Mouse (Mus musculus) embryonic facial prominence, embryonic 11.5 days (tissue): ENCODE measurements around the gene Coro2a. TPM values are rescaled to one million over a fixed set of nuclear protein-coding genes. Genes with fewer than 3 reads are reported as not detected.

Experiments used
- ATAC-seq: fragments of 200-750 bp; cut with Nextera tagmentation; replicated peaks from 2 replicates; pipeline ENCODE4 v1.8.0; 2017; ENCODE audit warnings: low read depth; ENCODE audit not compliant: insufficient number of reproducible peaks, low FRiP score, low TSS enrichment
- DNase-seq: peaks from one replicate; pipeline ENCODE4 v3.0.0-alpha.2; 2015; ENCODE audit warnings: low spot score
- H3K27ac ChIP-seq: fragments of 300-500 bp; sonication (generic); replicated peaks from 2 replicates; pipeline ENCODE4 v1.5.1; 2014; ENCODE audit warnings: mild to moderate bottlenecking, low read depth, low read length, control low read depth
- H3K27me3 ChIP-seq: fragments of 300-500 bp; sonication (generic); 2 replicates; pipeline ENCODE4 v1.6.1; 2014; ENCODE audit warnings: mild to moderate bottlenecking, low read length, moderate library complexity, mixed read lengths; ENCODE audit not compliant: control insufficient read depth, insufficient read depth
- H3K36me3 ChIP-seq: fragments of 300-500 bp; sonication (generic); replicated peaks from 2 replicates; pipeline ENCODE4 v1.6.1; 2014; ENCODE audit warnings: low read depth, mild to moderate bottlenecking, low read length, moderate library complexity, mixed read lengths; ENCODE audit not compliant: control insufficient read depth, insufficient read depth
- H3K4me1 ChIP-seq: fragments of 300-500 bp; sonication (generic); 2 replicates; pipeline ENCODE4 v1.6.1; 2014; ENCODE audit warnings: low read length, mixed read lengths; ENCODE audit not compliant: control insufficient read depth, insufficient read depth
- H3K4me2 ChIP-seq: fragments of 300-500 bp; sonication (generic); 2 replicates; pipeline ENCODE4 v1.6.1; 2014; ENCODE audit warnings: low read depth, mild to moderate bottlenecking, control low read depth, low read length, moderate library complexity
- H3K4me3 ChIP-seq: fragments of 300-500 bp; sonication (generic); 2 replicates; pipeline ENCODE4 v1.5.1; 2014; ENCODE audit warnings: low read depth, low read length, control low read depth
- H3K9ac ChIP-seq: fragments of 300-500 bp; sonication (generic); replicated peaks from 2 replicates; pipeline ENCODE4 v1.6.1; 2014; ENCODE audit warnings: mild to moderate bottlenecking, control low read depth, low read length
- H3K9me3 ChIP-seq: fragments of 300-500 bp; sonication (generic); replicated peaks from 2 replicates; pipeline ENCODE4 v1.6.1; 2016; ENCODE audit warnings: mild to moderate bottlenecking, low read length, inconsistent platforms, mixed read lengths; ENCODE audit not compliant: control insufficient read depth
- WGBS: fragments of 180-500 bp; shearing (Covaris S2); extraction: QIAGEN DNeasy Blood & Tissue Kit; methylation state at CpG from one replicate; pipeline ENCODE4 v1.1.7; 2014; 5-methylcytosine and 5-hydroxymethylcytosine counted together
- polyA plus RNA-seq: library from polyadenylated mRNA; unstranded; fragments of >200 nt; fragmentation: Nextera tagmentation; extraction: Ambion mirVana; gene quantifications from 2 replicates; pipeline ENCODE4 v1.2.1, GENCODE M21; 2014

The Coro2a gene
- polyA plus RNA-seq, 1 experiment from 2014 or later, result 6.0 TPM

- ATAC-seq, result no peak
- Histone ChIP-seq H3K27me3 (no peaks in the 10 kb centered on the region), H3K36me3 (no peaks in the 10 kb centered on the region), H3K27ac (no peak overlapping the region), H3K9me3 (no peaks in the 10 kb centered on the region), H3K4me3 (no peak overlapping the region), H3K4me2 (no peak overlapping the region), H3K4me1 (no peaks in the 10 kb centered on the region; the same call in 1 of the 2 replicates), H3K9ac (no peak overlapping the region)
- DNase-seq, result no peak
- WGBS, result 88% methylated on average over 10 of the region's 10 CpGs
These were observed 23.1 kb upstream of the Coro2a start for GRCm38 (mm10) chr4:46625101-46625500.

- Histone ChIP-seq H3K27me3 (0 out of 2 replicates have a peak, but pooled peaks cover 2% of the 10 kb centered on the region), H3K36me3 (no peaks in the 10 kb centered on the region), H3K9ac (no peak overlapping the region), H3K9me3 (no peaks in the 10 kb centered on the region), H3K4me1 (no peaks in the 10 kb centered on the region; the same call in 1 of the 2 replicates), H3K4me2 (no peak overlapping the region), H3K27ac (no peak overlapping the region), H3K4me3 (no peak overlapping the region)
- ATAC-seq (no peak), DNase-seq (no peak)
- 83% methylated on average over 5 of the region's 5 CpGs for WGBS
These were observed 21.0 kb upstream of the Coro2a start for GRCm38 (mm10) chr4:46623007-46623406.

- Histone ChIP-seq H3K27me3 (0 out of 2 replicates have a peak, but pooled peaks cover 2% of the 10 kb centered on the region), H3K4me2 (no peak overlapping the region)
- ATAC-seq, result no peak
These were observed 18.9 kb upstream of the Coro2a start for GRCm38 (mm10) chr4:46620946-46621345.

GRCm38 (mm10) chr4:46620330-46620729, 18.3 kb upstream of the Coro2a start:
- no peak overlapping the region for H3K27ac ChIP-seq

More at GRCm38 (mm10) chr4:46620946-46621345, 18.9 kb upstream of the Coro2a start:
- Histone ChIP-seq H3K9ac (no peak overlapping the region), H3K27ac (no peak overlapping the region), H3K4me1 (no peaks in the 10 kb centered on the region), H3K36me3 (no peaks in the 10 kb centered on the region), H3K4me3 (no peak overlapping the region), H3K9me3 (no peaks in the 10 kb centered on the region)
- WGBS, result 75% methylated on average over 8 of the region's 8 CpGs
- DNase-seq, result no peak

GRCm38 (mm10) chr4:46618196-46618817, 16.3 kb upstream of the Coro2a start:
- ATAC-seq, result no peak
- no peak overlapping the region for H3K4me3 ChIP-seq

More at GRCm38 (mm10) chr4:46620330-46620729, 18.3 kb upstream of the Coro2a start:
- H3K4me3 ChIP-seq, result no peak overlapping the region
- WGBS, result 5% methylated on average over 23 of the region's 23 CpGs
- H3K4me1 ChIP-seq, result no peaks in the 10 kb centered on the region
- no peaks in the 10 kb centered on the region for H3K36me3 ChIP-seq
- H3K9me3 ChIP-seq, result no peaks in the 10 kb centered on the region
- ATAC-seq, result no peak
- H3K9ac ChIP-seq, result no peak overlapping the region
- DNase-seq, result peak; percentile 45
- H3K27me3 ChIP-seq, result 0 out of 2 replicates have a peak, but pooled peaks cover 2% of the 10 kb centered on the region
- peak overlapping the region; percentile 16; the same call in 1 of the 2 replicates for H3K4me2 ChIP-seq

GRCm38 (mm10) chr4:46617408-46617807, 15.4 kb upstream of the Coro2a start:
- ATAC-seq (no peak), DNase-seq (no peak)
- no peaks in the 10 kb centered on the region for H3K4me1 ChIP-seq
- no peaks in the 10 kb centered on the region for H3K9me3 ChIP-seq
- peaks cover 2% of the 10 kb centered on the region; the same call in 1 of the 2 replicates for H3K27me3 ChIP-seq
- WGBS, result 71% methylated on average over 6 of the region's 6 CpGs
- no peak overlapping the region for H3K27ac ChIP-seq
- H3K9ac ChIP-seq, result no peak overlapping the region
- no peaks in the 10 kb centered on the region for H3K36me3 ChIP-seq
- no peak overlapping the region for H3K4me2 ChIP-seq
- H3K4me3 ChIP-seq, result no peak overlapping the region

More at GRCm38 (mm10) chr4:46618196-46618817, 16.3 kb upstream of the Coro2a start:
- Histone ChIP-seq H3K36me3 (no peaks in the 10 kb centered on the region), H3K9me3 (no peaks in the 10 kb centered on the region), H3K27me3 (peaks cover 2% of the 10 kb centered on the region; the same call in 1 of the 2 replicates), H3K27ac (no peak overlapping the region), H3K9ac (no peak overlapping the region), H3K4me1 (no peaks in the 10 kb centered on the region), H3K4me2 (no peak overlapping the region)
- WGBS, result 65% methylated on average over 11 of the region's 11 CpGs
- no peak for DNase-seq

- no peak overlapping the region for H3K4me2 ChIP-seq
- no peaks in the 10 kb centered on the region for H3K4me1 ChIP-seq
- H3K9me3 ChIP-seq, result no peaks in the 10 kb centered on the region
- no peak for ATAC-seq
- no peak overlapping the region for H3K27ac ChIP-seq
- 75% methylated on average over 9 of the region's 9 CpGs for WGBS
- H3K36me3 ChIP-seq, result no peaks in the 10 kb centered on the region
- no peak overlapping the region for H3K4me3 ChIP-seq
- H3K9ac ChIP-seq, result no peak overlapping the region
- peaks cover under 1% of the 10 kb centered on the region; the same call in 1 of the 2 replicates for H3K27me3 ChIP-seq
- DNase-seq, result no peak
These were observed 12.6 kb upstream of the Coro2a start for GRCm38 (mm10) chr4:46614641-46615040.

- Histone ChIP-seq H3K27me3 (no peaks in the 10 kb centered on the region; the same call in 1 of the 2 replicates), H3K4me3 (no peak overlapping the region), H3K9me3 (no peaks in the 10 kb centered on the region), H3K4me1 (no peaks in the 10 kb centered on the region), H3K36me3 (no peaks in the 10 kb centered on the region), H3K4me2 (no peak overlapping the region), H3K27ac (no peak overlapping the region), H3K9ac (no peak overlapping the region)
- DNase-seq (no peak), ATAC-seq (no peak)
- WGBS, result 82% methylated on average over 12 of the region's 12 CpGs
These were observed 11.6 kb upstream of the Coro2a start for GRCm38 (mm10) chr4:46613618-46614017.
